Mouse (Mus musculus) spleen, adult 2 months (tissue): ENCODE measurements around the gene Esyt1. TPM values are rescaled to one million over a fixed set of nuclear protein-coding genes. Genes with fewer than 3 reads are reported as not detected.
"Not testable (repeated sequence)": the region's sequence is repeated elsewhere in the genome, so short reads cannot be mapped to it uniquely, and the experiment has no call there.

Source experiments
- DNase-seq, 2 experiments: peaks; one replicate each; pipeline versions ENCODE4 v3.0.0 to v3.0.0-alpha.2; 2012 to 2021; ENCODE audit warnings: low spot score in 2 of 2, low read depth in 1 of 2
- H3K27ac ChIP-seq: fragments of 200-500 bp; 2 replicates; pipeline ENCODE4 v1.5.1; 2012; ENCODE audit warnings: low read length, inconsistent platforms; ENCODE audit not compliant: insufficient read depth
- H3K27me3 ChIP-seq: fragments of 200-500 bp; 2 replicates; pipeline ENCODE4 v1.6.1; 2012; ENCODE audit warnings: mild to moderate bottlenecking, moderate library complexity, low read length, inconsistent platforms; ENCODE audit not compliant: control insufficient read depth, insufficient read depth
- H3K36me3 ChIP-seq: fragments of 200-500 bp; 2 replicates; pipeline ENCODE4 v1.6.1; 2012; ENCODE audit warnings: mild to moderate bottlenecking, low read length, inconsistent platforms; ENCODE audit not compliant: control insufficient read depth, insufficient read depth
- H3K4me1 ChIP-seq: fragments of 200-500 bp; 2 replicates; pipeline ENCODE4 v1.6.1; 2011; ENCODE audit warnings: inconsistent platforms; ENCODE audit not compliant: control insufficient read depth, insufficient read depth, insufficient read length
- H3K4me3 ChIP-seq: fragments of 200-500 bp; 2 replicates; pipeline ENCODE4 v1.5.1; 2011; ENCODE audit warnings: mild to moderate bottlenecking, inconsistent platforms; ENCODE audit not compliant: insufficient read depth, insufficient read length; ENCODE audit errors: extremely low read depth
- CTCF ChIP-seq: fragments of 200-500 bp; IDR thresholded peaks from 2 replicates; pipeline ENCODE4 v1.5.1; 2011; ENCODE audit warnings: mild to moderate bottlenecking, inconsistent platforms; ENCODE audit not compliant: insufficient read depth, insufficient read length, insufficient replicate concordance; ENCODE audit errors: extremely low read depth
- POLR2A ChIP-seq: fragments of 200-500 bp; IDR thresholded peaks from 2 replicates; pipeline ENCODE4 v1.6.1; 2011; ENCODE audit warnings: low read depth, low read length, inconsistent platforms
- WGBS: fragments of 180-500 bp; shearing (Covaris S2); methylation state at CpG from one replicate; pipeline ENCODE4 v1.1.7; 2018; 5-methylcytosine and 5-hydroxymethylcytosine counted together
- polyA plus RNA-seq: library from polyadenylated mRNA; depleted of rRNA; stranded (reverse); fragments of >200 nt; gene quantifications from 2 replicates; pipeline ENCODE4 v1.2.3, GENCODE M21; 2012

Gene Esyt1
- polyA plus RNA-seq, 1 experiment = 121 TPM

DNA sequence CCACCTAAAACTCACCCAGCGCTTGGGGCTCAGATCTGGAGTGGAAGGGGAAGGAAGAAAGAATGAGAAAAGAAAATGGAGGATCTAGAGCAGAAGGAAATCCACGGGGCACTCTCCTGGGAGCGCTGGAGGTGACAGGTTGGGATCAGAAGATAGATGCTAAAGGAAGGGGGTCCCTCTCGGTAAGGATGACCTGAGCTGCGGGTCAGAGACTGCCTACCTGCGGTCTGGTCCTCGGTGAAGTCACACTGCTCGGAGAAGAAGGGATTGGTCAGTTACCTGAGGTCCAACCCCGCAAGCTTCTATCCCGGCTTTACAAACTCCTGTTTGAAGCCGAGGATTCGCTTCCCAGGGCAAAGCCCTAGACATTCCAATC, 32.4 kb downstream of the Esyt1 start:
- under 1% methylated on average over 12 of the region's 12 CpGs for WGBS
- no peak for TF ChIP-seq POLR2A
- no peak for TF ChIP-seq CTCF
- H3K27me3 ChIP-seq = no peaks in the 10 kb centered on the region
- no peak for DNase-seq
- peak overlapping the region; percentile 85 for H3K27ac ChIP-seq
- peaks cover 23% of the 10 kb centered on the region for H3K36me3 ChIP-seq
- peaks cover 14% of the 10 kb centered on the region; the same call in 1 of the 2 replicates for H3K4me1 ChIP-seq
- H3K4me3 ChIP-seq = peak overlapping the region; percentile 71

DNA sequence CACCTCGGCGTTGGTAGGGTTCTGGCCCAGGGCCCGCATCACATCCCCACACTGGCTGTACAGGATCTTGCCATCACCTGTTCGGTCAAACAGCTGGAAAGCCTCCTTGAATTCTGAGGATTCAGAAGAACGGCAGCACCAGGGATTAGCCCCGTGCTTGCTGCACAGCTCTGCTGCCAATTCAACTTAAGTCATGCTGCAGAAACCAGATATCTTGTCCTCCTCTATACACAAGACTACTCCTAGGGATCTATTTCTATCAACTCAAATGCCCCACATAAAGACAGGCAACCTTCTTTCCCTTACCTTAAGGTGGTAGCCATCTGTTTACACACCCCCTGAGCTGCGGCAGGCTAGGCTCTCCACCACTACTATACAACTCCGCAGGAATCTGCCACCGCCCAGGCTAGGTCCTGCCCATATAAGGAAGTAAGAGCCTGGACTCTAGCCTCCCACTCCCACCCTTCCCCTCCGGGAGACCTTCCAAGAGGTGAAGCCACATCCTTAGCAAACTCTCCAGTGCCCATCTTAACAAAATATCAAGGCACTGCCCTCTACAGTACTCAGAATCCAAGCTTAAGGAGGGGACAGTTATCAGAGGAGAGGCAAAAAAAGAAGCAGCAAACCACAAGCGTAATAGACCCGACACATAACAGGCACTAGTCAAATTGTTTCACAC, 32.9 kb downstream of the Esyt1 start:
- H3K4me3 ChIP-seq = peak overlapping the region; percentile 71
- 13% methylated on average over 12 of the region's 12 CpGs for WGBS
- H3K27me3 ChIP-seq = no peaks in the 10 kb centered on the region
- DNase-seq = no peak
- H3K27ac ChIP-seq = peak overlapping the region; percentile 85
- peaks cover 12% of the 10 kb centered on the region; the same call in 1 of the 2 replicates for H3K4me1 ChIP-seq
- H3K36me3 ChIP-seq = peaks cover 27% of the 10 kb centered on the region
- no peak for TF ChIP-seq POLR2A
- TF ChIP-seq CTCF = no peak

DNA sequence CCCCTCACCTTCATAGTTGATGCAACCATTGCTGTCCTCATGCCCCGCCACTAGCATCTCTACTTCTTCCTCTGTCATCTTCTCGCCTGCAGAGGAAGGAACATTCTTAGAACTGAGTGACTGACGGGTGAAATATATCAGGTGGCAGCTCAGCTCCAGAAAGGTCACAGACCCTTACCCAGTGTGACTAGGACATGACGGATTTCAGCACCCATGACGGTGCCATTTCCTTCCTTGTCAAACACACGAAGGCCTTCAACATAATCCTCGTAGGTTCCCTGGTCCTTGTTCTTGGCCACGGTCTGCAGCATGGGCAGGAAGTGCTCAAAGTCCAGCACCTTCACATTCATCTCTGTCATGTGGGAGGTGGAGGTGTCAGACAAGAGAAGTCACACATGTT, 33.6 kb downstream of the Esyt1 start:
- WGBS = 42% methylated on average over 8 of the region's 8 CpGs
- H3K36me3 ChIP-seq = peaks cover 33% of the 10 kb centered on the region
- peak overlapping the region; percentile 85 for H3K27ac ChIP-seq
- H3K4me1 ChIP-seq = peaks cover 12% of the 10 kb centered on the region; the same call in 1 of the 2 replicates
- not testable (repeated sequence) for H3K27me3 ChIP-seq, DNase-seq
- H3K4me3 ChIP-seq = peak overlapping the region; percentile 71; the same call in 1 of the 2 replicates

DNA sequence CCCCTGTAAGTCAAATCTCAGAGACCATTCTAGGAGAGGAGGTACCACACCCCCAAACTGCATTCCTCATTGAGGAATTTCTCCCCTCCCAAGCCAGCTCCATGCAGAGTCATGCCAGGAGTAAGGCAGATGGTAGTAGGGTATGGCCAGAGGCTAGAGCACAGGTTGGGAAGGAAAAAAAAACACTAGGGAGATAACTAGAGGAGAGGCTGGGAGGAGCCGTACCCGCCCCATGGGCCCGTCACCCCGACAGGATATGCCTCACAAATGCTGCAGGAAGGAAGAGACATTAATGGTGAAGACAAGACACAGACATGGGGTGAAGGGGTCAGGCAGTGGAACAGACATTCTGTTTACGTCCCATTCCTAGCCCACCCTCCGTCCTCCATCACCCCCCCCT, 34.2 kb downstream of the Esyt1 start:
- Histone ChIP-seq H3K36me3 (peaks cover 36% of the 10 kb centered on the region), H3K4me3 (no peak overlapping the region; the same call in 1 of the 2 replicates), H3K4me1 (peaks cover 12% of the 10 kb centered on the region; the same call in 1 of the 2 replicates), H3K27me3 (no peaks in the 10 kb centered on the region), H3K27ac (peak overlapping the region; percentile 85)
- DNase-seq = no peak
- TF ChIP-seq POLR2A (no peak), CTCF (no peak)
- 59% methylated on average over 6 of the region's 6 CpGs for WGBS

DNA sequence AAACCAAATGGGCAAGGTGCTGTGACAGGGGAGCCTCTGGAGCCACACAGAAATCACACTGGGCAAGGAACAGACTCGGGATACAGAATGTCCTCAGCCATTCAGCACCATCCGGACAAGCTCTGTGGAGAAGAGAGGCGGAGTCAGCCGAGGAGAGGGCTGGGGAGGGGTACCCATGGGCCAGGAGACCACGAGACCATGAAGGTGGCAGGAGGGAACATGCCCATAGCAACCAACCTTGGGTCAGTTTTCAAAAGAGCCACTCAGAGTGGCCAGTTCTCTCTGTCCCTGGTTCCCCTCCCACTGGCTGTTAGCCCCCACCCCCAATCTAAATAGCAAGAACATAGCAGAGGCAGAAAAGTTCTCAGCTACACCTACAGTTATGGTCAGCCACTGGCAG, 34.8 kb downstream of the Esyt1 start:
- no peak overlapping the region for H3K27ac ChIP-seq
- H3K4me3 ChIP-seq = no peak overlapping the region
- H3K4me1 ChIP-seq = peaks cover 12% of the 10 kb centered on the region; the same call in 1 of the 2 replicates
- 83% methylated on average over 5 of the region's 5 CpGs for WGBS
- TF ChIP-seq CTCF = no peak
- no peak for TF ChIP-seq POLR2A
- no peaks in the 10 kb centered on the region for H3K27me3 ChIP-seq
- no peak for DNase-seq
- peaks cover 36% of the 10 kb centered on the region for H3K36me3 ChIP-seq

DNA sequence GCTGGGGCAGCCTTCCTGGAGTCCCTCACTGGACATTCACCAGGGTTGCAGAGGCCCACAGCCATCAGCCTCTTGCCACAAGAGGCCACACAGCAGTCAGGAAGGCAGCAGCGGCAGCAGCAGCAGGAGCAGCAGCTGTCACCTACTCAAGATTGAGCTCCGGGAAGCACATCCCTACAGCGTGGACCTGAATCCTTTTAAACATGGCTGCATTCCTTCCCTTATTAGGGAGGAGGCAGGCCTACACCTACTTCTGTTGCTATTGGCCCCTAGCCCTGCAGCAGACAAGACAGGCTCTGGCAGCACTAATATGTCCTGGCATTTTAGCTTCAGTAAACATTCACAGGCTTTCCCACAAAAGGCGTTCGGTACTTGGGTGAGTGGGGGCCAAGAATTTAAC, 35.4 kb downstream of the Esyt1 start:
- Histone ChIP-seq H3K4me3 (no peak overlapping the region), H3K4me1 (peaks cover 10% of the 10 kb centered on the region; the same call in 1 of the 2 replicates), H3K36me3 (peaks cover 40% of the 10 kb centered on the region), H3K27me3 (no peaks in the 10 kb centered on the region), H3K27ac (no peak overlapping the region)
- TF ChIP-seq CTCF (no peak), POLR2A (no peak)
- 89% methylated on average over 5 of the region's 5 CpGs for WGBS
- DNase-seq = no peak

DNA sequence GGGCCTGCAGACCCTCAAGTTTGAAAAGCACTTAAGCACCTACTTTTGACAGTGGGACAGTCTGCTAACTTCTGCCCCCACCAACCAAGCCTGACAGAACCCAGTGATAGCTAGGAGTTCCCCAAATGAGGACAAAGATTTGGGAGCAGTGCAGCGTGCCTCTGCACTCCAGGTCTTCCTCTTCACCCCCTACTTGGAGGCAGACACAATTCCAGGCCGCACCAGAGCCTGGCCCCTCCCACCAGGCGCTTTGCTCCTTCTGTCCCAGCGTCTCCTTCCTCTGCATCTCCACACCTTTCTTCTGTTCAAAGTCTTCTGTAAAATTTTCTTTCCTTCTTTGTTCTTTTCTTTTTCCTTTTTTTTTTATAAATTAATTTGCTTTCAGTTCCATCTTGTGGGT, 35.9 kb downstream of the Esyt1 start:
- H3K36me3 ChIP-seq = peaks cover 40% of the 10 kb centered on the region
- WGBS = 84% methylated on average over 4 of the region's 4 CpGs

More for the DNA sequence above, 35.9 kb downstream of the Esyt1 start:
- no peak overlapping the region for H3K27ac ChIP-seq
- no peaks in the 10 kb centered on the region for H3K27me3 ChIP-seq
- peaks cover 6% of the 10 kb centered on the region; the same call in 1 of the 2 replicates for H3K4me1 ChIP-seq
- DNase-seq = no peak
- H3K4me3 ChIP-seq = no peak overlapping the region
- TF ChIP-seq CTCF (no peak), POLR2A (no peak)
